Mouse (Mus musculus) heart, embryonic 15.5 days (tissue): ENCODE results near the gene Maml1. TPM values are rescaled to one million over a fixed set of nuclear protein-coding genes. Genes with fewer than 3 reads are reported as not detected.
A peak's percentile ranks its signal among the peaks of the same experiment; 100 is the strongest.

Source experiments
- ATAC-seq: fragments of 200-750 bp; cut with Nextera tagmentation; replicated peaks from 2 replicates; pipeline ENCODE4 v1.8.0; 2017; ENCODE audit warnings: low read depth, moderate TSS enrichment; ENCODE audit not compliant: insufficient number of reproducible peaks, insufficient read depth, low FRiP score
- H3K27ac ChIP-seq: fragments of 300-500 bp; sonication (generic); 2 replicates; pipeline ENCODE4 v1.5.1; 2015; ENCODE audit warnings: mild to moderate bottlenecking, inconsistent platforms
- H3K27me3 ChIP-seq: fragments of 300-500 bp; sonication (generic); 2 replicates; pipeline ENCODE4 v1.6.1; 2015; ENCODE audit warnings: inconsistent platforms
- H3K36me3 ChIP-seq: fragments of 300-500 bp; sonication (generic); 2 replicates; pipeline ENCODE4 v1.6.1; 2015; ENCODE audit warnings: mild to moderate bottlenecking, inconsistent platforms
- H3K4me1 ChIP-seq: fragments of 300-500 bp; sonication (generic); replicated peaks from 2 replicates; pipeline ENCODE4 v1.6.1; 2015; ENCODE audit warnings: inconsistent platforms
- H3K4me2 ChIP-seq: fragments of 300-500 bp; sonication (generic); 2 replicates; pipeline ENCODE4 v1.6.1; 2015; ENCODE audit warnings: inconsistent platforms, mild to moderate bottlenecking, moderate library complexity
- H3K4me3 ChIP-seq: fragments of 300-500 bp; sonication (generic); 2 replicates; pipeline ENCODE4 v1.5.1; 2015; ENCODE audit warnings: mild to moderate bottlenecking, inconsistent platforms
- H3K9ac ChIP-seq: fragments of 300-500 bp; sonication (generic); 2 replicates; pipeline ENCODE4 v1.6.1; 2015; ENCODE audit warnings: mild to moderate bottlenecking, inconsistent platforms
- H3K9me3 ChIP-seq: fragments of 300-500 bp; sonication (generic); replicated peaks from 2 replicates; pipeline ENCODE4 v1.6.1; 2016; ENCODE audit warnings: inconsistent platforms
- WGBS: fragments of 180-500 bp; shearing (Covaris S2); methylation state at CpG from one replicate; pipeline ENCODE4 v1.1.7; 2015; ENCODE audit warnings: mixed read lengths; 5-methylcytosine and 5-hydroxymethylcytosine counted together
- polyA plus RNA-seq: library from polyadenylated mRNA; unstranded; fragments of >200 nt; fragmentation: Nextera tagmentation; extraction: Ambion mirVana; gene quantifications from 2 replicates; pipeline ENCODE4 v1.2.1, GENCODE M21; 2015

Maml1 gene
- polyA plus RNA-seq, 1 experiment from 2014 or later: 3.2 TPM

DNA sequence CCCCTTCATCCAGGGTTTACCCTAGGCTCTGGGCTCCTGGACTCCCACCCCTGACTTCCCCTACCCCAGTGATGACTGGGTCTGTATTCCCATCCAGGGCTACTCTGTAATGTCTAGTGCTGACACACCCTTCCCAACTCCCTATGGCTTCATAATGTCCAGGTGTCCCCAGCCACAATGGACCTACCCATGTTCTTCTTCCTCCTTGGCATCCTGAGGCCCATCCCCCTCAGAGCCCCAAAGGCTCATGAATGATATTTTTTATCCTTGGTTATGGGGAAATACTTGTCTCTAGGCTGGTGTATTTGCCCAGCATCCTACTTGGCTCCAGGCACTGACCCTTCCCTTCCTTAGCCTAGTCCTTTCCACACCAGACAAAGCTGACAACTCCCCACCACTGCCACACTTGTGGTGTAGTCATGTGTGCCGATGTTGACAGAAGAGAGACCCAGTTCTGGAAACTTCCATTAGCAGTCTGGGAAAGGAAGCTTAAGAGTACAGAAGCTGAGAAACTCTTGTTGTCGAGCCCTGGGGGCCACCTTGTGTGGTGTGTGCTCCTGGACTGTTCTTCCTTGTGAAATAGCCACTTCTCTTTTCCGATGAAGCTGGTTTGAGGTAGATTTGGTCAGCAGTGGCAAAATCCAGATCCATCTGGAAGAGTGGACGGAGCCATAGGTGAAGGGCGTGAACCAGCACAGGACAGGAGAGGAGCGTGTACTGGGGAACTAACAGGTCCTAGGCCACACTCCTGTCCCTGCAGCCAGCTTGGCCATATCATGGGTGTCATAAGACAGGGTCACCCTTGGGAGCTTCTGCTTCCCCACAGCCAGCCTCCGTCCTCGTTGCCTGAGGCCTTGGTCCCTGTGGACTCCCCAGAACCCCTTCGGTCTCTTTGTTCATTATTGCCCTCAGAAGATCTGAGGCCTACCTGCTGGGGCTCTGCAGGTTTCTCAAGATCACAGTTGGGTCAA, 53.0 kb downstream of the Maml1 start:
- Histone ChIP-seq H3K36me3 (peaks cover 12% of the 10 kb centered on the region), H3K9ac (no peak overlapping the region), H3K4me2 (no peak overlapping the region), H3K27me3 (peaks cover 23% of the 10 kb centered on the region), H3K27ac (no peak overlapping the region), H3K4me3 (no peak overlapping the region), H3K4me1 (peaks cover 24% of the 10 kb centered on the region), H3K9me3 (no peaks in the 10 kb centered on the region)
- WGBS: 86% methylated on average over 9 of the region's 9 CpGs
- ATAC-seq: no peak

DNA sequence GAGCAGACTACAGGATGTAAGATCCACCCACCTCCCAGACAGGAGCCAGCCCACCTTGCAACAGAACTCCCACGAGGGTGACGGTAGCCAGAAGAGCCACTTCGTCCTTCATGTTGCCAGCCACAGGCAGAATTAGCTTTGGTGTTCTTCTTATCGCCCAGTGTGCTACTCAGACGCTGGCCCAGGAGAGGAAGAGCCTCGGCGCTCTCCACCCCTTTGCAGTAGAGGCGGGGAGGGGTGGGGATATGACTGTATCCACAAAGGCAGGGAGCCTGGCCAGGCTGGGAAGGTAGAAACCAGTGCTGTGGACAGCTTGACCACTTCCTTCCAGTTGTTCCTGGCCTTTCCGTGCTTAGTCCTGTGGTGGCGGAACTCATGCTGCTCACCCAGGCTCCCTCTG, 53.8 kb downstream of the Maml1 start, which contains the start of gene Ltc4s:
Ltc4s (minus strand) TSS at position 293 of the 400 bp plus-strand sequence.
- peak within 1 kb of the TSS; percentile 37; the same call in 1 of the 2 replicates for H3K9ac ChIP-seq
- H3K36me3 ChIP-seq: peaks cover 19% of the 10 kb centered on the region
- ATAC-seq: no peak
- no peak within 1 kb of the TSS for H3K27ac ChIP-seq
- peak within 1 kb of the TSS; percentile 56 for H3K4me3 ChIP-seq
- peak within 1 kb of the TSS; percentile 85 for H3K4me2 ChIP-seq
- WGBS: 33% methylated on average over 10 of the region's 10 CpGs
- peaks cover 24% of the 10 kb centered on the region for H3K4me1 ChIP-seq
- no peaks in the 10 kb centered on the region for H3K9me3 ChIP-seq
- peaks cover 23% of the 10 kb centered on the region for H3K27me3 ChIP-seq

DNA sequence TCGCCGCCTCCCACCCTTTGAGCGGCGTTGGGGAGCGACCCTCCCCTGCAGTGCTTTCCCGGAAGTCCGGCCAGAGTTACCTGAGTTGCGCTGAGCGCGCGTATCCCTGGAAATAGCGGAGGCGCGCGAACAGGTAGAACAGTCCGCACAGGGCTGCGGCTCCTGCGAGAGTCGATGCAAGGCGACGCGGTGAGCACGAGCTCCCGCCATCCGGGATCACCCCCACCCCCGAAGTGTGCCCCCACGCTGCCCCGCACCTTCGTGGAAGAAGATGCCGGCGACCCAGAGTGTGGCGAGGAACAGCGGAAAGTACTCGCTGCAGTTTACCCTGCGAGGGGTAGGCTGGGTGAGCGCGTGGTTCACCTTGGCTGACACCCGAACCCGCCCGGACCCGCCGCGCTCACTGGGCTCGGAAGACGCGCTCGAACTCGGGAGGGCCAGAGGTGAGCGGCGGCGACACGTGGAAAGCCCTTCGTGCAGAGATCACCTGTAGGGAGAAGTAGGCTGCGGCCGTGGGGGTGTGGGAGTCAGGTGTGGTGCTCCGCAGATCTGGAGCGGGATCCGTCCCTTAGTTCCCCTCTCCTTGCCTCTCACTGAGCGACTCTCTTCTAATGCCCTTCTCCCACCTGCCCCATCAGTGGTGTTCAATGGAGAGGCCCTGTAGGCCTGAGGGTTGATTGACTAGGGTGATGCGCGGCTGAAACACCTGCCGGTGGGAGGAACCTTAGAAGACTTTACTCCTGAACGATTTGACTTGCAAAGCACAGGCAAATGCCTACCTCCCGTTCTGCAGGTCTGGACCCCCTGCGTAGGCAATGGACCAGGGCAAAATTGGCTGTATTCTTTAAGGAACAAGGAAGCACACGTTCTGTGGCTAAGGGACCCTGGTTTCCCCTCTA, 54.9 kb downstream of the Maml1 start:
- Histone ChIP-seq H3K36me3 (peaks cover 31% of the 10 kb centered on the region), H3K4me2 (peak overlapping the region; percentile 85), H3K4me1 (peaks cover 24% of the 10 kb centered on the region), H3K9me3 (no peaks in the 10 kb centered on the region), H3K9ac (peak overlapping the region; percentile 37), H3K27ac (no peak overlapping the region), H3K27me3 (peaks cover 27% of the 10 kb centered on the region), H3K4me3 (peak overlapping the region; percentile 56)
- 3% methylated on average over 66 of the region's 66 CpGs for WGBS
- ATAC-seq: peak; percentile 27; the same call in 1 of the 2 replicates

DNA sequence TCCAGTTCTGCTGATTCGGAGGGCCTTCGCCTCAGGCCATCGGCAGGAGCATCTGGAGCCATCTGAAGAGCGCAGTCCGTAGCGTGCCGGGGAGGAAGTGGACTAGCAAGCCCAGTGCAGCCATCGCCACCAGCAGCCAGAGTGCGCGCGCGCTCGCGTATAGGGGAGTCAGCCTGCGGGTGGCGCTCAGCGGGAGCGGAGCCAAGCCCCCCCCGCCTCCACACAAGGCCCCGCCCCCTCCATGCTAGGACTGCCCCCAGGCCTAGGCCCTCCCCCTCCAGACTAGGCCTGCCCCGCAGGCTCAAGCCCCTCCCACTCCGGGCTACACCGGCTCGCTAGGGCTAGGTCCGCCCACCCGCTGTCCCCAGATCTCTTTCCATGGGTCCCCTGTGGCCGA, 55.6 kb downstream of the Maml1 start:
- H3K9ac ChIP-seq: peak overlapping the region; percentile 37
- H3K36me3 ChIP-seq: peaks cover 37% of the 10 kb centered on the region
- peak overlapping the region; percentile 56 for H3K4me3 ChIP-seq
- no peak overlapping the region for H3K27ac ChIP-seq
- peaks cover 24% of the 10 kb centered on the region for H3K4me1 ChIP-seq
- H3K9me3 ChIP-seq: no peaks in the 10 kb centered on the region
- H3K4me2 ChIP-seq: peak overlapping the region; percentile 85
- WGBS: 0% methylated on average over 27 of the region's 27 CpGs
- peak; percentile 90 for ATAC-seq
- peaks cover 28% of the 10 kb centered on the region for H3K27me3 ChIP-seq

DNA sequence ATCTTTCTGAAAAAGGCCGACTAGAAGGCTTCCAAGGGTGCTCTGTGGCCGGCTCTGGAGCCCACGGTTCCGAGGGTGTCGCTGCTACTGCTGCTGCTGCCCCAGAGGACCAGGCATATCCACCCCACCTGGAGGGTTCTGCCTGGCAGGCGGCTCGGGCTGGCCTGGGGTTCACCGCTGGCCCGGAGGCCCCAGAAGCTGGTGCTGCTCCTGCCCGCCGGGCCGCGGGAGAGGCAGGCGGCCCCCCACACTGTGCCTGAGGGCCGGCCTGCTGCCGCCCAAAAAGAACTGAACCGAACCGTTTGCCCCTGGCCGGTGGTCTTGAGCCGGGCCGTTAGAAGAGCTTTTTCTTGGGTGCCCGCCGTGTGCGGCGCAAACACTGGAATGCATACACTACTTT, 57.5 kb downstream of the Maml1 start:
- ATAC-seq: no peak
- Histone ChIP-seq H3K27me3 (peaks cover 28% of the 10 kb centered on the region), H3K9me3 (no peaks in the 10 kb centered on the region), H3K36me3 (peaks cover 38% of the 10 kb centered on the region), H3K27ac (no peak overlapping the region), H3K4me3 (no peak overlapping the region), H3K4me1 (peaks cover 30% of the 10 kb centered on the region), H3K4me2 (no peak overlapping the region), H3K9ac (no peak overlapping the region)
- WGBS: 96% methylated on average over 25 of the region's 25 CpGs

DNA sequence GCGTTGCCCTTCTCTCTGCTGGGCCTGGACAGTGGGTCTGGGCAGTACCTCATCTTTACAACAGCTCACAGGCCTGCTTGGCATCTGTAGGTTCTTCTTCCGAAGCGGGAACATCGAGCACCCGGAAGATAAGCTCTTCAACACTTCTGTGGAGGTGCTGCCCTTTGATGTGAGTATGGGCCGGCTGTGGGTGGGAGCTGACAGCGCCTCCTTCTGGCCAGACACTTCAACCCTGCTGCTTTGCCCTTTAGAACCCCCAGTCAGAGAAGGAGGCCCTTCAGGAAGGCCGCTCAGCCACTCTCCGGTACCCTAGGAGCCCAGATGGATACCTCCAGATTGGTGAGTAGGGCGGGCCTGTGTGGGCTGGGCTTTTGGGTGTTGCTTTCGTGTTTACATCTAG, 58.1 kb downstream of the Maml1 start:
- Histone ChIP-seq H3K27me3 (peaks cover 28% of the 10 kb centered on the region), H3K9me3 (no peaks in the 10 kb centered on the region), H3K27ac (no peak overlapping the region), H3K9ac (no peak overlapping the region), H3K4me3 (no peak overlapping the region), H3K4me1 (peaks cover 35% of the 10 kb centered on the region), H3K4me2 (no peak overlapping the region), H3K36me3 (peaks cover 38% of the 10 kb centered on the region)
- WGBS: 79% methylated on average over 11 of the region's 11 CpGs
- ATAC-seq: no peak

DNA sequence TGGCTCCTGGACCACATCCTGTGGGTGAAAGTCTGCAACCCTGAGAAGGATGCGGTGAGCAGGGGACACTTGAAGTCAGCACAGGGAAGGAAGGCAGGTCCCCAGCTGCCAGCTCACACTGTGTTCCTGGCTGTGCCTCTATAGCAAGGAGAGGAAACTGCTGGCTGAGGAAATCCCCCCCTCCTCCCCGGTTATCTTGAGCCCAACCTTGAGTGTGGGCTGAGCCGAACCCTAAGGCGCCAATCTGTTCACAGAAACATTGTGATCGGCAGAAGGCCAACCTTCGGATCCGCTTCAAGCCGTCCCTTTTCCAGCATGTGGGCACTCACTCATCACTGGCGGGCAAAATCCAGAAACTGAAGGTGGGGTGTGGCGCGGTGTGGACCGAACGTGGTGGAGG, 59.1 kb downstream of the Maml1 start:
- Histone ChIP-seq H3K36me3 (peaks cover 38% of the 10 kb centered on the region), H3K4me3 (no peak overlapping the region), H3K4me2 (no peak overlapping the region), H3K27me3 (peaks cover 20% of the 10 kb centered on the region), H3K9ac (no peak overlapping the region), H3K4me1 (peaks cover 36% of the 10 kb centered on the region), H3K9me3 (no peaks in the 10 kb centered on the region), H3K27ac (no peak overlapping the region)
- ATAC-seq: no peak
- 92% methylated on average over 13 of the region's 13 CpGs for WGBS

DNA sequence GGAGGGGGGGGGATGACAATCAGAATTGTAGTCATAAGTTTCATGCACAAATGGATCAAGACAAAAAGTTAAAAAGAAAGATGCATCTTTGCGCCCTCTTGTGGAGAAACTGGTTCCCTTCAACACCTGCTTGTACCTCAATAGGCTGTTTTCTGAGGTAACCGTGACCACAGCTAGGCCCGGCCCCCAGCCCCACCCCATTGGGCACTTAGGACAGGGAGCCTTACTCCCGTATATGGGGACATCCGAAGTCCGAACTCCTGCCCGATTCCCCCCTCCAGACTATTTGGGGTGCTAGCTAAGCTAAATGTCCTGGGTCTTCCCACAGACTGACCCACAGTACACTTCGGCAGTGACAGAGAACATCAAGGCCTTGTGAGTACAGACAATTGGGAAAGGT, 60.7 kb downstream of the Maml1 start:
- H3K4me3 ChIP-seq: peak overlapping the region; percentile 28; the same call in 1 of the 2 replicates

DNA sequence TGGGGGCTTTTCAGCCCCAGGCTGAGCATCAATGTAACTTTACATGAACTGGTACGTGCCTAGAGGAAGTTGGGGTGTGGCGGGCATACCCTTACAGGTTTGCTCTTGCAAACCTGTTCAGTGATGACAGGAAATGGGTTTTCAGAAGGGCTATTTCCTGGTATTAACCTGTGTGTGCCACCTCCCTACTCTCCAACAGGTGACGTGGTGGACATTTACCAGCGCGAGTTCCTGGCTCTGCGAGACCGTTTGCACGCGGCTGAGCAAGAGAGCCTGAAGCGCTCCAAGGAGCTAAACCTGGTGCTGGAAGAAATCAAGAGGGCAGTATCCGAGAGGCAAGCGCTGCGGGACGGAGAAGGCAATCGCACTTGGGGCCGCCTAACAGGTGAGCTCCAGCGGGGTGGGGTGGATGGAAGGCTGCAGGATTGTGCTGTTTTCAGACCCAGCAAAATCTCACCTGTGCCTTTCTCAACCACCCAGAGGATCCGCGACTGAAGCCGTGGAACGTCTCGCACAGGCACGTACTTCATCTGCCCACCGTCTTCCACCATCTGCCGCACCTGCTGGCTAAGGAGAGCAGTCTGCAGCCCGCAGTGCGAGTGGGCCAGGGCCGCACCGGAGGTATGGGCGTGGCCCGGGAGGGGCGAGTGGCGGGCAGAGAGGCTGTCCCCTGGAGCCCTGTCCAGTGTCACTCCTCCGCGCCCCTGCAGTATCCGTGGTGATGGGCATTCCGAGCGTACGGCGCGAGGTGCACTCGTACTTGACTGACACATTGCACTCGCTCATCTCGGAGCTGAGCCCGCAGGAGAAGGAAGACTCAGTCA, 61.4 kb downstream of the Maml1 start:
- H3K4me1 ChIP-seq: peaks cover 38% of the 10 kb centered on the region
- peak overlapping the region; percentile 60 for H3K4me2 ChIP-seq
- H3K27me3 ChIP-seq: 0 out of 2 replicates have a peak, but pooled peaks cover 5% of the 10 kb centered on the region
- H3K9me3 ChIP-seq: no peaks in the 10 kb centered on the region
- WGBS: 38% methylated on average over 45 of the region's 45 CpGs
- H3K36me3 ChIP-seq: peaks cover 38% of the 10 kb centered on the region
- peak overlapping the region; percentile 28 for H3K4me3 ChIP-seq
- no peak overlapping the region for H3K9ac ChIP-seq
- no peak overlapping the region for H3K27ac ChIP-seq
- ATAC-seq: no peak

More for the DNA sequence above, 60.7 kb downstream of the Maml1 start:
- WGBS: 27% methylated on average over 8 of the region's 8 CpGs
- H3K27ac ChIP-seq: no peak overlapping the region
- ATAC-seq: no peak
- peaks cover 36% of the 10 kb centered on the region for H3K4me1 ChIP-seq
- peaks cover 38% of the 10 kb centered on the region for H3K36me3 ChIP-seq
- peak overlapping the region; percentile 60 for H3K4me2 ChIP-seq
- 0 out of 2 replicates have a peak, but pooled peaks cover 5% of the 10 kb centered on the region for H3K27me3 ChIP-seq
- no peaks in the 10 kb centered on the region for H3K9me3 ChIP-seq
- no peak overlapping the region for H3K9ac ChIP-seq

DNA sequence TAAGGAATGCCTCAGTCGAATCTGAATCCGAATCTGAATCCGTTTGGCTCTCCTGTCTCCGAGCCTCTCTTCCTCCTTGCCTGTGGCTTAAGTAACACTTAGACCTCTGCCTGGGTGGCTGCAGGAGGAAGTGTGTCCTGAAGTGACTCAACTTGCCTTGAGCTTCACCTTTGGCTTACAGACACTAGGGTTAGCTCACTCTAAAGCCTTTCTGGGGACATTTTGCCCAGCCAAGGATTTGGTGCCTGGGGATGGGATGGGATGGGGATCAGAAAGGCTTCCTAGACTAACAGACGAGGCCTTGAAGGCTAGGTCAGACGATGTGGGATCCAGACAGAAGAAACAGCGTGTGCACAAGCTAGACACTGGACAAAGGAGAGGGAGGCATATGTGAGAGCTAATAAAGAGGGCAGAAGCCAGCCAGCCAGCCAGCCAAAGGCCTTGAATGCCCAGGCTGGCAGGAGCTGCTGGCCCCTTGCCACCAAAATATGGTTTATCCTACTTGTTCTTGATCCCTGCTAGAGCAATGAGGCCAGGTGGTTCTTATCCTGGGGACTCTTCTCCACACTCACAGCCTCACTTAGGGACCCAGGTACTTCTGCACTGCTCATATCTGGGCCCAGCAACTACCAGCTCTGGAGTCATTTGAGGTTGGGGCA, 62.7 kb downstream of the Maml1 start:
- 62% methylated on average over 7 of the region's 7 CpGs for WGBS
- Histone ChIP-seq H3K27ac (no peak overlapping the region), H3K36me3 (peaks cover 29% of the 10 kb centered on the region), H3K4me1 (peaks cover 38% of the 10 kb centered on the region), H3K9me3 (no peaks in the 10 kb centered on the region), H3K4me3 (no peak overlapping the region), H3K4me2 (no peak overlapping the region), H3K27me3 (0 out of 2 replicates have a peak, but pooled peaks cover 5% of the 10 kb centered on the region), H3K9ac (no peak overlapping the region)
- no peak for ATAC-seq
